Mouse (Mus musculus) thymus, adult 2 months (tissue): ENCODE measurements around the gene Pygb. TPM values are rescaled to one million over a fixed set of nuclear protein-coding genes. Genes with fewer than 3 reads are reported as not detected.

ENCODE experiments used
- DNase-seq: peaks from one replicate; pipeline ENCODE4 v3.0.0; 2021
- H3K27ac ChIP-seq: fragments of 200-500 bp; 2 replicates; pipeline ENCODE4 v1.5.1; 2012; ENCODE audit warnings: low read length, control low read depth; ENCODE audit not compliant: control insufficient read depth, insufficient read depth
- H3K27me3 ChIP-seq: fragments of 200-500 bp; 2 replicates; pipeline ENCODE4 v1.6.1; 2012; ENCODE audit warnings: mild to moderate bottlenecking, low read length, moderate library complexity, mixed read lengths; ENCODE audit not compliant: control insufficient read depth, insufficient read depth
- H3K36me3 ChIP-seq: fragments of 200-500 bp; 2 replicates; pipeline ENCODE4 v1.6.1; 2012; ENCODE audit warnings: mild to moderate bottlenecking, low read length, moderate library complexity; ENCODE audit not compliant: control insufficient read depth, insufficient read depth
- H3K4me1 ChIP-seq: fragments of 200-500 bp; replicated peaks from 2 replicates; pipeline ENCODE4 v1.6.1; 2012; ENCODE audit warnings: low read length; ENCODE audit not compliant: control insufficient read depth, insufficient read depth
- H3K4me3 ChIP-seq: fragments of 200-500 bp; 2 replicates; pipeline ENCODE4 v1.5.1; 2012; ENCODE audit warnings: mild to moderate bottlenecking, low read length, control low read depth, moderate library complexity; ENCODE audit not compliant: control insufficient read depth, insufficient read depth
- CTCF ChIP-seq: fragments of 200-500 bp; IDR thresholded peaks from 2 replicates; pipeline ENCODE4 v1.5.1; 2012; ENCODE audit warnings: mild to moderate bottlenecking, control low read depth, low read length, moderate library complexity, borderline replicate concordance; ENCODE audit not compliant: control insufficient read depth, poor library complexity, insufficient read depth; ENCODE audit errors: extremely low read depth
- POLR2A ChIP-seq: fragments of 200-500 bp; IDR thresholded peaks from 2 replicates; pipeline ENCODE4 v1.6.1; 2012; ENCODE audit warnings: mild to moderate bottlenecking, low read length, control low read depth, moderate library complexity; ENCODE audit not compliant: control insufficient read depth, poor library complexity, insufficient read depth; ENCODE audit errors: extremely low read depth
- WGBS: fragments of 180-500 bp; shearing (Covaris S2); methylation state at CpG from one replicate; pipeline ENCODE4 v1.1.7; 2018; 5-methylcytosine and 5-hydroxymethylcytosine counted together
- polyA plus RNA-seq: library from polyadenylated mRNA; depleted of rRNA; stranded (reverse); fragments of >200 nt; gene quantifications from 2 replicates; pipeline ENCODE4 v1.2.3, GENCODE M21; 2012

The Pygb gene
- polyA plus RNA-seq, 1 experiment, result 68.8 TPM

DNA sequence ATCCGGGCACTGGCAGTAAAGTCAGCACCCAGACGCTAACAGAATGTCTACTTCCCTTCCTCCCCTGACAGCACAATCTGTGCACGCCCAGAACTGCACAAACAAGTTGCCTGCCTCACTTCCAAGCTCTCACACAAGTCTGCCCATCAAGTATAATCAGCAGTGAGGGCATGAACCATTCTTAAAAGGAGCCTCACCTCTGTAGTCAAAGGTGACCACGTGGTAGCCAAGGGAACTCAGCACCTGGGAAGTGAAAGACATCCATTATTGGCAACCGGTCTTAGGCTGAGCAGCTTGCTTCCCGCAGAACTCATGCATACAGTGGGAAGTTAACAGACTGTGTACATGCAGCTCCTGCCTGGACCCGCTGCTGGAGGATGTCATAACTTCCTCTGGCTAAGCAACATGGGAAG lies 55.5 kb downstream of the Pygb start:
- Histone ChIP-seq H3K27ac (no peak overlapping the region), H3K4me3 (no peak overlapping the region), H3K36me3 (no peaks in the 10 kb centered on the region), H3K4me1 (no peaks in the 10 kb centered on the region), H3K27me3 (no peaks in the 10 kb centered on the region)
- TF ChIP-seq POLR2A (no peak), CTCF (no peak)
- DNase-seq, result no peak
- WGBS, result 87% methylated on average over 7 of the region's 7 CpGs

DNA sequence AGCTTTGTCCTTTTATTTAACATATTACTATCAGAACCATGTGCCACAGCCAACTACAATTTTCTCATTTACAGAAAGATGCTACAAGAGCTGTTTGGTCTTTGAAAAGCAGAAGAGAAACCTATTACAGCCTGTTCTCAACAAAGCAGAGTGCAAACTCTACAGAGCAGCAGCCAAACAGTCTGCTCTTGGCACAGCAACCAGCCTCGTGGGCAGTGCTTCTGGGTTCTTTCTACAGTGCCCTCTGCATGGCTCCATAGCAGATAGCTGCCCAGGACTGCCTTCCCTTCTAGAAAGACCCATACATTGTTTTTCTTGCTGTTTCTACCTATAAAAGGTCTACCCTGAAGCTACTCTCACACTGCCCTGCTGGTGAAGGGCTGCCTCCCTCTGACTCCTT lies 58.3 kb downstream of the Pygb start:
- H3K27ac ChIP-seq, result no peak overlapping the region
- no peak for DNase-seq
- H3K4me1 ChIP-seq, result no peaks in the 10 kb centered on the region
- 75% methylated on average over 1 of the region's 1 CpGs for WGBS
- TF ChIP-seq CTCF (no peak), POLR2A (no peak)
- H3K4me3 ChIP-seq, result no peak overlapping the region
- H3K36me3 ChIP-seq, result no peaks in the 10 kb centered on the region
- H3K27me3 ChIP-seq, result no peaks in the 10 kb centered on the region

DNA sequence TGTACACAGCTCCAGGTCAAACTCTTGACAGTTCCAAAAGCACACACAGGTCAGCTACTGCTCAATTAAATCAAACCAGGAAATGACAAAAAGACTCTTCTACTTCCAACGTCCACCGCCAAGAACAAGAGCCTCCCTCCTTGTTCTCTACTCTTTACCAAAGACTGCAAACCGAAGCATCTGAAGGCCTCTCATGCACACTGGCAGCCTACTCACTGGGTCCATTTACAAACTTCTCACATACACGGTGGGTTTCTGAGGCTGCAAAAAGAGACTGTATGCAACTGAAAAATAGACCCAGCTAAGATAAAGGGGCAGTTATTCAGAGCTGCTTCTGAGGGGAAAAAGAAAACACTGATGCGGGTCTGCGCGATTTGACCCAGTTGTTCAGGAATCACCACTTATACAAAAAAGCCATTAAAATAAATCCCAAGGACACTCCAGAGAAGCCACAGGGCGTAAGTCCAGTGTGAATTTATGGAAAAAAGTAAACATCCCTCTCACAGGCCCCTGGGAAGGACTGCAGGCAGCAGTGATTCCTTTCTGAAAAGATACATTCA lies 61.0 kb downstream of the Pygb start:
- TF ChIP-seq POLR2A (no peak), CTCF (no peak)
- DNase-seq, result no peak
- Histone ChIP-seq H3K27me3 (no peaks in the 10 kb centered on the region), H3K4me1 (no peaks in the 10 kb centered on the region), H3K4me3 (no peak overlapping the region), H3K36me3 (no peaks in the 10 kb centered on the region), H3K27ac (no peak overlapping the region)
- 96% methylated on average over 8 of the region's 8 CpGs for WGBS

DNA sequence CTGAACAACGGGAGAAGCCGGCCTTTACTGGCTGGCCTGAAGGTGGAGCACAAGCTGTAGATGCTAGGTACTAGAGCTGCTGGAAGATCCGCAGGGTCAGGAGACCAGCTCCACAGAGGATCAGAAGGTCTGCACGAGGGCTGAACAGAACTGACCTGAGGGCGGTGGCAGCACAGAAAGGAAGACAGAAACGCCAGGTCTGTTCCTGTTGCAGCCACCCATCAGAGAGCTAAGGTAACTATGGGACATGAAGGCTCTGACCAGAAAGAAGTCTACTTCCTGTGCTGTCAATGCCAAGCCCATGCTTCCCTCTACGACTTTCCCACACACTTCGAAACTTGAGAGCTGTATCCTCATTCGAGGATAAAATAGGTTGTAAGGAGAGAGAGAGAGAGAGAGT lies 64.7 kb downstream of the Pygb start:
- 53% methylated on average over 9 of the region's 9 CpGs for WGBS
- TF ChIP-seq CTCF, result no peak
- no peak for TF ChIP-seq POLR2A
- no peak for DNase-seq
- Histone ChIP-seq H3K27me3 (no peaks in the 10 kb centered on the region), H3K4me3 (no peak overlapping the region), H3K36me3 (no peaks in the 10 kb centered on the region), H3K27ac (no peak overlapping the region), H3K4me1 (no peaks in the 10 kb centered on the region)

DNA sequence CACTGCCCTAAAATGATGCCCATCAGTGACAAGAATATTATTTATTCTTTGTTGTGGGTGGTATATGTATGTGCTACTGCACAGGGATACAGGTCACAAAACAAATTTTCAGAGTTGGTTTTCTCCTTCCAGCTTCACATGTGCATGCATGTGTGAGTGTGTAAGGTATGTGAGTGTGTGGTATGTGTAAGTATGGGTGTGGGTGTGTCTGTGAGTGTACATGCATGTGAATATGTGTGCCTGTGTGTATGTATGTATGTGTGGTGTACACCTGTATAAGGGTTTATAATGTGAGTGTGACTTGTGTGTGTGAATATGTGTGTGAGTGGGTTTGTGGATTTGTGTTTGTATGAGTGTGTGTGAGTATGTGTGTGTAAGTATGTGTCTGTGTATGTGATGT lies 68.7 kb downstream of the Pygb start:
- DNase-seq, result no peak
- Histone ChIP-seq H3K4me1 (no peaks in the 10 kb centered on the region), H3K4me3 (no peak overlapping the region), H3K36me3 (no peaks in the 10 kb centered on the region), H3K27me3 (no peaks in the 10 kb centered on the region), H3K27ac (no peak overlapping the region)
- no peak for TF ChIP-seq POLR2A
- TF ChIP-seq CTCF, result no peak

DNA sequence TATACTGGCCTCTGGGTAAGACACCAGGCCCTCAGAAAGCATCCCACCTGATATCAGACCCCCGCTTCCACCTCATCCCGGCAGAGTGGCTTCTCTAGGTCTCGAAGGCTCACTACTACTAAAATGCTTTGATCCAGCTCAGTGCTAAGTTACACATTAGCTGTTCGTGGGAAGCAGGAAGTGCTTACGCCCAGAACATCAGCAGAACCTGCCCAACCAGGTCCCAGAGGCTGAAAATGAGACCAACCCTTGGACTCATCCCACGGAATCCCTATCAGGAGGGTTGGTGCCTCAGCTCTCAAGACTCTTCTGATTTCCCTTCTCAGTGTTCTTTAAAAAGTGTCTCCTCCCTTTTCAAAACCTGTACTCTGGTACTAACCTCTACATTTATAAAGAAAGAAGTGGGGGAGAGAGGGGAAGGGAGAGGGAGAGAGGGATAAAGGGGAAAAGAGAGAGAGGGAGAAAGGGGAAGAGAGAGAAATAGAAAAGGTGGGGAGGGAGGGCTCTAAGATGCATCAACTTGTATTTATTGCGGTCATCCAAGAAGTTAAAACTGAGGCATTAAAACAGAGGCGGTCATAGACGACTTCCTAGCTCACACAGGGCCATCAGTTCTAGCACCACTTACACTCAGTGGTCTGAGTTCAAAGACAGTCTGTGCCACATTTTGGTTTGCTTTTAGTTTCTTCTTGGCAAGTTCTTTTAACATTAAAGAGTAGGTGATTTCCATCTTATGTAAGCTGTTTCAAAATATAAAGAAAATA lies 72.4 kb downstream of the Pygb start:
- no peak for DNase-seq
- 89% methylated on average over 9 of the region's 9 CpGs for WGBS
- no peak overlapping the region for H3K27ac ChIP-seq

More for the DNA sequence above, 72.4 kb downstream of the Pygb start:
- Histone ChIP-seq H3K4me1 (no peaks in the 10 kb centered on the region), H3K27me3 (no peaks in the 10 kb centered on the region), H3K4me3 (no peak overlapping the region), H3K36me3 (no peaks in the 10 kb centered on the region)
- no peak for TF ChIP-seq POLR2A
- TF ChIP-seq CTCF, result no peak
